Mouse (Mus musculus) G1E (cell line): ENCODE measurements around the gene 4930469K13Rik.

ENCODE experiments used
- CTCF ChIP-seq: IDR thresholded peaks from 2 replicates; pipeline ENCODE4 v1.5.1; 2012; ENCODE audit warnings: low read depth, low read length, inconsistent platforms, mixed read lengths
- GATA2 ChIP-seq: IDR thresholded peaks from 2 replicates; pipeline ENCODE4 v1.6.1; 2012; ENCODE audit warnings: low read depth, low read length, inconsistent platforms, borderline replicate concordance
- POLR2AphosphoS5 ChIP-seq: IDR thresholded peaks from 2 replicates; pipeline ENCODE4 v1.6.1; 2012; ENCODE audit warnings: low read depth, low read length, inconsistent platforms; ENCODE audit not compliant: insufficient replicate concordance
- TAL1 ChIP-seq: conservative IDR thresholded peaks from 2 replicates; pipeline ENCODE4 v1.6.1; 2012; ENCODE audit warnings: low read depth, low read length, inconsistent platforms, mixed read lengths

DNA sequence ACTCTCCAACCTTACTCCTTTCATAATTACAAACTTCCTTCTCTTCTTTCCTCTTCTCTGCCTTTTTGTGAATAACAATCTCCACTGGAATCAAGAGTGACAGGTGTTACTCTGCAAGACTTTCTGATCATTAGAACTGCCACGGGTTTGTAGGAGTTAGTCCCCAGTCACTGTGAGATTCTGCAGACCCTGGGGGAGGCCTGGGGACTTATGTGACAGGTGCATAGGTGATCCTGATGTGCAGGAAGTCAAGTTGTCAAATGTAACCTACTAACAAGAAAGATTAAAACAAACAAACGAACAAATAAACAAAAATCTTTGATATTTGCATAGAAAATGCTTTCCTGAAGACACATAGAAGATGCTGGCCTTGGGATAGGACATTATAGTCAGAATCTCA, 35.1 kb downstream of the 4930469K13Rik start:
- TF ChIP-seq CTCF (no peak), GATA2 (no peak), TAL1 (no peak), POLR2AphosphoS5 (no peak)
